Mouse (Mus musculus) megakaryocyte, embryonic 14.5 days (primary cell): ENCODE data around the gene Gfpt2.

ENCODE experiments used
- FLI1 ChIP-seq: IDR thresholded peaks from 2 replicates; pipeline ENCODE4 v1.6.1; 2012; ENCODE audit warnings: low read length, inconsistent platforms, mixed read lengths
- GATA1 ChIP-seq: IDR thresholded peaks from 3 replicates; pipeline ENCODE4 v1.6.1; 2012; ENCODE audit warnings: mixed read lengths, low read length, inconsistent platforms, borderline replicate concordance

GRCm38 (mm10) chr11:49746756-49747155 is 47.2 kb upstream of the Gfpt2 start:
- no peak for TF ChIP-seq FLI1
- no peak for TF ChIP-seq GATA1
